Mouse (Mus musculus): Measurements from ENCODE around the gene Rfx2.

- TF ChIP-seq GATA1 (IDR thresholded peaks at IDR 0.05; ENCODE audit: borderline replicate concordance, low read length) (no peak), FLI1 (IDR thresholded peaks at IDR 0.05; ENCODE audit: low read length) (no peak)
These were observed 31.5 kb downstream of the Rfx2 start for GRCm38 (mm10) chr17:56799276-56799675.
